Mouse (Mus musculus): Measurements from ENCODE around the gene Syngr1. TPM values are rescaled to one million over a fixed set of nuclear protein-coding genes. Genes with fewer than 3 reads are reported as not detected.

Gene Syngr1
- polyA plus RNA-seq, 1 experiment from 2014 or later: 26.3 TPM

DNA sequence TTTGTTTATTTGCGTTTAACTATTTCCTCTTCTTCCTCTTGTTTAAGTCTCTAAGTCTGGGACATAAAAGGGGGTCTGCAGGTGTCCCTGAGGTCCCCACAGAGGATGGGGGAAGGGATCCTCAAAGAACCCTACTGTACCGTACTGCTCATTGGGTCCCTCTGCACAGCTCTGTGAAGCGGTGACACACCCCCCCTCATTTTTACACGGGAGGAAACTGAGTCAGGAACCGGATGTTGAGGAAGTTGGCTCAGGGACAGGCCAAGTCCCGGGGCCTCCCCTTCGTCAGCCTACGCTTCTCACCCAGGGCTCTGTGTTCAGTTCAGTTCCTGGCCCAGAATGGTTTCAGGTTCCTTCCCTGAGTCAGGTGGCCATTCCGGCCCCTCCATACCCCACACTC, 39.4 kb upstream of the Syngr1 start:
- 91% methylated on average over 9 of the region's 9 CpGs for WGBS
- Histone ChIP-seq H3K9me3 (ENCODE audit: control insufficient read depth, low read length) (no peaks in the 10 kb centered on the region), H3K4me3 (replicated peaks; ENCODE audit: low read depth, low read length) (no peak overlapping the region), H3K27me3 (ENCODE audit: control insufficient read depth, insufficient read depth, low read length) (no peaks in the 10 kb centered on the region; the same call in 1 of the 2 replicates), H3K4me1 (ENCODE audit: control insufficient read depth, insufficient read depth, low read length) (no peaks in the 10 kb centered on the region), H3K36me3 (ENCODE audit: control insufficient read depth, insufficient read depth, low read length) (no peaks in the 10 kb centered on the region), H3K9ac (replicated peaks; ENCODE audit: low read length) (no peak overlapping the region), H3K27ac (replicated peaks; ENCODE audit: low read depth, low read length) (no peak overlapping the region), H3K4me2 (ENCODE audit: low read length) (no peak overlapping the region)
- ATAC-seq (ENCODE audit: low FRiP score, low TSS enrichment): no peak
- no peak for DNase-seq

GRCm38 (mm10) chr15:80053381-80054033, 37.6 kb upstream of the Syngr1 start:
- H3K4me1 ChIP-seq (ENCODE audit: control insufficient read depth, insufficient read depth, low read length): no peaks in the 10 kb centered on the region
- H3K9me3 ChIP-seq (ENCODE audit: control insufficient read depth, low read length): no peaks in the 10 kb centered on the region
- DNase-seq (no peak), ATAC-seq (ENCODE audit: low FRiP score, low TSS enrichment) (no peak)
- no peak overlapping the region for H3K4me3 ChIP-seq (replicated peaks; ENCODE audit: low read depth, low read length)
- H3K27ac ChIP-seq (replicated peaks; ENCODE audit: low read depth, low read length): no peak overlapping the region
- no peak overlapping the region for H3K4me2 ChIP-seq (ENCODE audit: low read length)
- no peaks in the 10 kb centered on the region for H3K36me3 ChIP-seq (ENCODE audit: control insufficient read depth, insufficient read depth, low read length)
- H3K27me3 ChIP-seq (ENCODE audit: control insufficient read depth, insufficient read depth, low read length): no peaks in the 10 kb centered on the region; the same call in 1 of the 2 replicates
- WGBS: 67% methylated on average over 8 of the region's 8 CpGs
- H3K9ac ChIP-seq (replicated peaks; ENCODE audit: low read length): no peak overlapping the region

DNA sequence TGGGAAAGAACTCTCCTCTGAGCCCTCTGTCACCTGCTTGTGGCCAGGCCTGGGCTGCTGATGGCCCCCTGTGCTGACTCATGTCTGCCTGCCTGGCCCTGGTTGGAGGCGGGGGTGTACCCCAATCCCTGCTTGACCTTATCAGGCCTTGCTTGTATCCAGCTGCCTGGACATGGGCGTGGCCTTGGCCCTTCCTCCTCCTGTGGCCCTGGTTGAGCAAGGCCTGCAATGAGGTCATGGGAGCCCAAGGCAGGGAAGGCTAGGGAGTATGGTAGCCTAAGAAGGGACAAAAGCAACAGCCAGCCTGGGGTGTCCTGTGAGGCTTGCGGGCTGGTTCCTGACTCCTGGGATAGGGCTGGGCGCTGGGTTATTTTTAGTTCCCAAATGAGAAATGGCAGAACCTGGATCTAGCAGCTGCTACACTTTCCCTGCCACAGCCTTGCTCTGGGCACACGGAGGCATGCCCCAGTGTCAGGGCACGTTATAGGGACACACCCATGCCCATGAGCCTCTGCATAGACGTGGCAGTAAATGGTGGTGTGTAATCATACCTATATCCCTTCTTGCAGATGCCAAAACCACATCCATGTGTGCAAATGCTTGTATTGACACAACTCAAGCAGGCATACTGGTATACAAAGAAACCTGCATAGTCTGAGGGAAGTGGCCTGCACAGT, 37.0 kb upstream of the Syngr1 start:
- DNase-seq (no peak), ATAC-seq (ENCODE audit: low FRiP score, low TSS enrichment) (no peak)
- Histone ChIP-seq H3K27me3 (ENCODE audit: control insufficient read depth, insufficient read depth, low read length) (no peaks in the 10 kb centered on the region; the same call in 1 of the 2 replicates), H3K4me1 (ENCODE audit: control insufficient read depth, insufficient read depth, low read length) (no peaks in the 10 kb centered on the region), H3K27ac (replicated peaks; ENCODE audit: low read depth, low read length) (no peak overlapping the region), H3K9ac (replicated peaks; ENCODE audit: low read length) (no peak overlapping the region), H3K9me3 (ENCODE audit: control insufficient read depth, low read length) (no peaks in the 10 kb centered on the region), H3K36me3 (ENCODE audit: control insufficient read depth, insufficient read depth, low read length) (no peaks in the 10 kb centered on the region), H3K4me2 (ENCODE audit: low read length) (no peak overlapping the region), H3K4me3 (replicated peaks; ENCODE audit: low read depth, low read length) (no peak overlapping the region)
- WGBS: 92% methylated on average over 7 of the region's 7 CpGs

DNA sequence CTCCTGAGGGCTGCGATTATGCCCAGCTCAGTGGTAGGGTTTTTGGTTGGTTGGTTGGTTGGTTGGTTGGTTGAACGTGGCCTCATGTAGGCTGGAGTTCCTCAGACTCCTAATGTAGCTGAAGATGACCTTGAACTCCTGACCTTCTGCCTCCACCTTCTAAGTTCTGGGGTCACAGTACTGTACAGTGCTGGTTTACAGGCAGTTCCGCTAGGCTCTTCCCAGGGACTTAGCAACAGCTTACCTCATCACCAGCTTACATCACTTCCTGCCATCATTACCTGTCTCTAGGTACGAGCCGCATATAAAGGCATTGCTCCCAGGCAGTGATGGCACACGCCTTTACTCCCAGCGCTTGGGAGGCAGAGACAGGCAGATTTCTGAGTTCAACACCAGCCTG, 33.0 kb upstream of the Syngr1 start:
- Histone ChIP-seq H3K4me1 (ENCODE audit: control insufficient read depth, insufficient read depth, low read length) (no peaks in the 10 kb centered on the region), H3K9me3 (ENCODE audit: control insufficient read depth, low read length) (no peaks in the 10 kb centered on the region), H3K27ac (replicated peaks; ENCODE audit: low read depth, low read length) (no peak overlapping the region), H3K4me2 (ENCODE audit: low read length) (no peak overlapping the region), H3K36me3 (ENCODE audit: control insufficient read depth, insufficient read depth, low read length) (no peaks in the 10 kb centered on the region), H3K9ac (replicated peaks; ENCODE audit: low read length) (no peak overlapping the region), H3K4me3 (replicated peaks; ENCODE audit: low read depth, low read length) (no peak overlapping the region), H3K27me3 (ENCODE audit: control insufficient read depth, insufficient read depth, low read length) (no peaks in the 10 kb centered on the region)
- no peak for DNase-seq
- ATAC-seq (ENCODE audit: low FRiP score, low TSS enrichment): no peak
- 89% methylated on average over 7 of the region's 7 CpGs for WGBS

GRCm38 (mm10) chr15:80059606-80060005, 31.5 kb upstream of the Syngr1 start:
- Histone ChIP-seq H3K4me2 (ENCODE audit: low read length) (no peak overlapping the region), H3K27ac (replicated peaks; ENCODE audit: low read depth, low read length) (no peak overlapping the region), H3K9ac (replicated peaks; ENCODE audit: low read length) (no peak overlapping the region), H3K4me3 (replicated peaks; ENCODE audit: low read depth, low read length) (no peak overlapping the region), H3K36me3 (ENCODE audit: control insufficient read depth, insufficient read depth, low read length) (no peaks in the 10 kb centered on the region), H3K27me3 (ENCODE audit: control insufficient read depth, insufficient read depth, low read length) (no peaks in the 10 kb centered on the region), H3K4me1 (ENCODE audit: control insufficient read depth, insufficient read depth, low read length) (no peaks in the 10 kb centered on the region), H3K9me3 (ENCODE audit: control insufficient read depth, low read length) (no peaks in the 10 kb centered on the region)
- WGBS: 84% methylated on average over 7 of the region's 7 CpGs
- DNase-seq (no peak), ATAC-seq (ENCODE audit: low FRiP score, low TSS enrichment) (no peak)

- WGBS: 93% methylated on average over 8 of the region's 8 CpGs
- ATAC-seq (ENCODE audit: low FRiP score, low TSS enrichment): no peak
Measured at GRCm38 (mm10) chr15:80060356-80061070, 30.6 kb upstream of the Syngr1 start.

GRCm38 (mm10) chr15:80061071-80061550, 30.0 kb upstream of the Syngr1 start:
- H3K4me2 ChIP-seq (ENCODE audit: low read length): no peak overlapping the region
- no peaks in the 10 kb centered on the region for H3K9me3 ChIP-seq (ENCODE audit: control insufficient read depth, low read length)
- no peaks in the 10 kb centered on the region for H3K36me3 ChIP-seq (ENCODE audit: control insufficient read depth, insufficient read depth, low read length)
- no peaks in the 10 kb centered on the region for H3K27me3 ChIP-seq (ENCODE audit: control insufficient read depth, insufficient read depth, low read length)
- no peak overlapping the region for H3K9ac ChIP-seq (replicated peaks; ENCODE audit: low read length)
- ATAC-seq (ENCODE audit: low FRiP score, low TSS enrichment) (no peak), DNase-seq (no peak)
- no peak overlapping the region for H3K27ac ChIP-seq (replicated peaks; ENCODE audit: low read depth, low read length)
- no peak overlapping the region for H3K4me3 ChIP-seq (replicated peaks; ENCODE audit: low read depth, low read length)
- 92% methylated on average over 4 of the region's 4 CpGs for WGBS
- no peaks in the 10 kb centered on the region for H3K4me1 ChIP-seq (ENCODE audit: control insufficient read depth, insufficient read depth, low read length)

More at GRCm38 (mm10) chr15:80060356-80061070, 30.6 kb upstream of the Syngr1 start:
- H3K4me2 ChIP-seq (ENCODE audit: low read length): no peak overlapping the region
- DNase-seq: no peak
- H3K36me3 ChIP-seq (ENCODE audit: control insufficient read depth, insufficient read depth, low read length): no peaks in the 10 kb centered on the region
- H3K27me3 ChIP-seq (ENCODE audit: control insufficient read depth, insufficient read depth, low read length): no peaks in the 10 kb centered on the region
- H3K27ac ChIP-seq (replicated peaks; ENCODE audit: low read depth, low read length): no peak overlapping the region
- no peak overlapping the region for H3K4me3 ChIP-seq (replicated peaks; ENCODE audit: low read depth, low read length)
- no peaks in the 10 kb centered on the region for H3K9me3 ChIP-seq (ENCODE audit: control insufficient read depth, low read length)
- H3K4me1 ChIP-seq (ENCODE audit: control insufficient read depth, insufficient read depth, low read length): no peaks in the 10 kb centered on the region
- no peak overlapping the region for H3K9ac ChIP-seq (replicated peaks; ENCODE audit: low read length)

DNA sequence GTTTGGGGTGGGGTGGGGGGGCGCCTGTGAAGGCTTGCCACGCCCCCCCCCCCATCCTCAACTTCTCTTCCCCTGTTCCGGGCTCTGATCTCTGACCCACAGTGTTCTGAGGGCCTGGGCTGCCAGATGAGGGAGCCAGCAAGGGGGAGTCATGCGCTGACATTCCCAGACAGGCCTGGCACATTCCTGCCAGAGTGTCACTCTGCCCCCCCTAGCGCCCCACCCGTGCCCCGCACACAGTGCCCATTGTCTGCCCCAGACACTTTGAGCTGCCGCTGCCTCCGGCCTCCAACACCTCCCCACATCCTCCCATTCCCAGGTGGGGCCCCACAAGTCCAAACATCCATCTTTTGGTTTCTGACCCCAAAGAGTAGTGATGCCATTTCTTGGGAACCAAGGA, 28.8 kb upstream of the Syngr1 start:
- Histone ChIP-seq H3K4me2 (ENCODE audit: low read length) (no peak overlapping the region), H3K27me3 (ENCODE audit: control insufficient read depth, insufficient read depth, low read length) (no peaks in the 10 kb centered on the region), H3K27ac (replicated peaks; ENCODE audit: low read depth, low read length) (no peak overlapping the region), H3K4me1 (ENCODE audit: control insufficient read depth, insufficient read depth, low read length) (no peaks in the 10 kb centered on the region), H3K36me3 (ENCODE audit: control insufficient read depth, insufficient read depth, low read length) (no peaks in the 10 kb centered on the region), H3K4me3 (replicated peaks; ENCODE audit: low read depth, low read length) (no peak overlapping the region), H3K9ac (replicated peaks; ENCODE audit: low read length) (no peak overlapping the region), H3K9me3 (ENCODE audit: control insufficient read depth, low read length) (no peaks in the 10 kb centered on the region)
- no peak for ATAC-seq (ENCODE audit: low FRiP score, low TSS enrichment)
- 65% methylated on average over 9 of the region's 9 CpGs for WGBS
- DNase-seq: no peak

All from midbrain, embryonic 14.5 days (tissue).